Mouse (Mus musculus) ES-E14 (cell line): ENCODE measurements at regions not wholly inside any gene's neighbourhood (a gene's known extent, or its start where the extent isn't known, plus 50 kb on each side); places are given as distances from the start of the nearest gene placed in this dataset.

ENCODE experiments used
- DNase-seq: peaks from one replicate; pipeline ENCODE4 v3.0.0-alpha.2; 2013; ENCODE audit warnings: low read depth, low spot score
- H3K27ac ChIP-seq: 2 replicates; pipeline ENCODE4 v1.5.1; 2012; ENCODE audit warnings: low read depth, mild to moderate bottlenecking, low read length, moderate library complexity, mixed read lengths; ENCODE audit not compliant: poor library complexity, insufficient read depth, severe bottlenecking
- H3K36me3 ChIP-seq: 2 replicates; pipeline ENCODE4 v1.6.1; 2012; ENCODE audit warnings: mild to moderate bottlenecking, low read length, moderate library complexity, mixed read lengths; ENCODE audit not compliant: control insufficient read depth, poor library complexity, insufficient read depth, severe bottlenecking
- H3K4me1 ChIP-seq, 2 experiments: fragments of 150-350 bp in 1 of 2; sonication (generic) in 1 of 2; 2 replicates each; pipeline ENCODE4 v1.6.1; 2012; ENCODE audit warnings: low read length in 2 of 2, mild to moderate bottlenecking in 1 of 2, mixed read lengths in 1 of 2; ENCODE audit not compliant: control insufficient read depth in 2 of 2, insufficient read depth in 2 of 2, poor library complexity in 1 of 2
- H3K4me3 ChIP-seq, 2 experiments: fragments of 150-350 bp in 1 of 2; sonication (generic) in 1 of 2; 2 replicates each; pipeline ENCODE4 v1.5.1; 2012; ENCODE audit warnings: low read length in 2 of 2, low read depth in 1 of 2, mild to moderate bottlenecking in 1 of 2, mixed read lengths in 1 of 2; ENCODE audit not compliant: insufficient read depth in 1 of 2, poor library complexity in 1 of 2, severe bottlenecking in 1 of 2
- H3K9ac ChIP-seq: 2 replicates; pipeline ENCODE4 v1.6.1; 2012; ENCODE audit warnings: low read depth, mild to moderate bottlenecking, low read length, mixed read lengths; ENCODE audit not compliant: poor library complexity, insufficient read depth, severe bottlenecking
- H3K9me3 ChIP-seq: fragments of 150-350 bp; sonication (generic); 2 replicates; pipeline ENCODE4 v1.6.1; 2012; ENCODE audit warnings: low read depth, mild to moderate bottlenecking, low read length; ENCODE audit not compliant: control insufficient read depth, insufficient read depth
- CHD2 ChIP-seq: IDR thresholded peaks from 2 replicates; pipeline ENCODE4 v1.6.1; 2014; ENCODE audit warnings: mild to moderate bottlenecking, low read depth, low read length, inconsistent platforms
- HCFC1 ChIP-seq: IDR thresholded peaks from 2 replicates; pipeline ENCODE4 v1.6.1; 2012; ENCODE audit warnings: low read length, inconsistent platforms, borderline replicate concordance; ENCODE audit not compliant: insufficient read depth
- MAFK ChIP-seq: IDR thresholded peaks from 2 replicates; pipeline ENCODE4 v1.6.1; 2014; ENCODE audit warnings: mild to moderate bottlenecking, low read depth, low read length, inconsistent platforms; ENCODE audit not compliant: insufficient read depth
- ZC3H11A ChIP-seq: IDR thresholded peaks from 2 replicates; pipeline ENCODE4 v1.6.1; 2012; ENCODE audit warnings: low read depth, mild to moderate bottlenecking, inconsistent platforms, low read length, borderline replicate concordance
- ZNF384 ChIP-seq: IDR thresholded peaks from 2 replicates; pipeline ENCODE4 v1.6.1; 2012; ENCODE audit warnings: low read depth, low read length, inconsistent platforms
- in situ Hi-C, 2 experiments: fragments of 600-800 bp; cut with MboI; formaldehyde crosslinking; loops; one replicate each; pipeline ENCODE4 v1.15.1; 2025; ENCODE audit warnings: low sequenced_read_pairs in 2 of 2, inconsistent platforms in 1 of 2; ENCODE audit not compliant: unreplicated experiment in 2 of 2

- Histone ChIP-seq H3K27ac (no peak overlapping the region), H3K4me3 (no peak overlapping the region), H3K36me3 (no peaks in the 10 kb centered on the region), H3K9me3 (no peaks in the 10 kb centered on the region), H3K9ac (no peak overlapping the region), H3K4me1 (no peaks in the 10 kb centered on the region)
- in situ Hi-C loops: no loop called here
- DNase-seq: no peak
- TF ChIP-seq ZC3H11A (no peak), MAFK (no peak), ZNF384 (no peak), HCFC1 (no peak), CHD2 (no peak)
Observed at GRCm38 (mm10) chr3:39889222-39889621, 641.9 kb upstream of the Intu start.

DNA sequence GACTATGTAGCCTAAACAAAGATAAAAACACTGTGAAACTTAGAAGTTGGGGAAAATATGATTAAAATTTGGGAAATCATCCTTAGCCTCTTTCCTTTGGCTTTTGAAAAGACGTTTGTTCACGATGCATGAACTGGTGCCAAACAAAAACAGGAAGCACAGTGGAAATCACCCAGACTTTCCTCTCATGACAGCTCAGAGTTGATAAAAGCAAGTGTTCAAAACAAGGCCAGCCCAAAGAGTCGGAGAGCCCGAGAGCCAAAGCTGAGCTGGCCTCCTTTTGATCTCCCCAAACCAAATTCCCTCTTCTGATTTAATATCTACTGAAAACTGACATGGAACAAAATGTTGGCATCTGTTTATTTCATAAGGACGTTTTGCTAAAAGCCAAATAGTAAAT lies 632.1 kb upstream of the Intu start:
- DNase-seq: no peak
- no peaks in the 10 kb centered on the region for H3K4me1 ChIP-seq
- no peaks in the 10 kb centered on the region for H3K36me3 ChIP-seq
- no peaks in the 10 kb centered on the region for H3K9me3 ChIP-seq
- TF ChIP-seq ZC3H11A (no peak), CHD2 (no peak), ZNF384 (no peak), MAFK (no peak), HCFC1 (no peak)
- no peak overlapping the region for H3K9ac ChIP-seq
- in situ Hi-C loops: no loop called here
- no peak overlapping the region for H3K4me3 ChIP-seq
- H3K27ac ChIP-seq: no peak overlapping the region

GRCm38 (mm10) chr3:39900207-39900606 lies 630.9 kb upstream of the Intu start:
- no peak for DNase-seq
- no peaks in the 10 kb centered on the region for H3K4me1 ChIP-seq
- in situ Hi-C loops: no loop called here
- no peak overlapping the region for H3K4me3 ChIP-seq
- H3K36me3 ChIP-seq: no peaks in the 10 kb centered on the region
- no peak overlapping the region for H3K27ac ChIP-seq
- no peaks in the 10 kb centered on the region for H3K9me3 ChIP-seq
- H3K9ac ChIP-seq: no peak overlapping the region
- no peak for TF ChIP-seq CHD2
- TF ChIP-seq MAFK: no peak
- no peak for TF ChIP-seq HCFC1
- TF ChIP-seq ZC3H11A: no peak
- no peak for TF ChIP-seq ZNF384

GRCm38 (mm10) chr3:39904377-39904776 lies 626.7 kb upstream of the Intu start:
- TF ChIP-seq ZC3H11A (no peak), HCFC1 (no peak), ZNF384 (no peak), MAFK (no peak), CHD2 (no peak)
- in situ Hi-C loops: no loop called here
- DNase-seq: no peak
- H3K9ac ChIP-seq: no peak overlapping the region
- no peak overlapping the region for H3K27ac ChIP-seq
- H3K4me1 ChIP-seq: no peaks in the 10 kb centered on the region
- no peaks in the 10 kb centered on the region for H3K36me3 ChIP-seq
- H3K9me3 ChIP-seq: no peaks in the 10 kb centered on the region
- H3K4me3 ChIP-seq: no peak overlapping the region

- Histone ChIP-seq H3K4me3 (no peak overlapping the region), H3K27ac (no peak overlapping the region), H3K9me3 (no peaks in the 10 kb centered on the region), H3K36me3 (no peaks in the 10 kb centered on the region), H3K4me1 (no peaks in the 10 kb centered on the region), H3K9ac (no peak overlapping the region)
- TF ChIP-seq MAFK (no peak), HCFC1 (no peak), CHD2 (no peak), ZNF384 (no peak), ZC3H11A (no peak)
- no peak for DNase-seq
- in situ Hi-C loops: no loop called here
Observed at GRCm38 (mm10) chr3:39908676-39909362, 622.3 kb upstream of the Intu start.
